Mouse (Mus musculus): ENCODE measurements around the gene Foxi1.

- TF ChIP-seq POLR2A (IDR thresholded peaks at IDR 0.05; ENCODE audit: low read depth, low read length) (no peak), CTCF (IDR thresholded peaks at IDR 0.05; ENCODE audit: extremely low read depth, insufficient read depth, insufficient read length, insufficient replicate concordance) (no peak)
Observed at GRCm38 (mm10) chr11:34242979-34243378, 35.1 kb upstream of the Foxi1 start.
